Mouse (Mus musculus): ENCODE results near the gene Arhgap15.

GRCm38 (mm10) chr2:44306137-44306536 is 557.5 kb downstream of the Arhgap15 start:
- TF ChIP-seq CTCF (IDR thresholded peaks at IDR 0.05; ENCODE audit: low read depth, low read length), result no peak
- no peak for TF ChIP-seq POLR2A (IDR thresholded peaks at IDR 0.05; ENCODE audit: borderline replicate concordance, low read depth, low read length)

Measured in bone marrow macrophage, adult 2 months (primary cell).